Mouse (Mus musculus): ENCODE measurements around the gene Anxa5.

The Anxa5 gene

GRCm38 (mm10) chr3:36488367-36488766 lies 12.7 kb upstream of the Anxa5 start:
- DNase-seq = no peak

GRCm38 (mm10) chr3:36486881-36487280 lies 11.2 kb upstream of the Anxa5 start:
- DNase-seq = no peak

GRCm38 (mm10) chr3:36486176-36486575 lies 10.5 kb upstream of the Anxa5 start:
- no peak for DNase-seq

GRCm38 (mm10) chr3:36484292-36484691 lies 8.6 kb upstream of the Anxa5 start:
- no peak for DNase-seq

- no peak for DNase-seq
Observed at GRCm38 (mm10) chr3:36482940-36483339, 7.2 kb upstream of the Anxa5 start.

- DNase-seq = peak; percentile 31
Observed at GRCm38 (mm10) chr3:36481776-36482193, 6.1 kb upstream of the Anxa5 start.

GRCm38 (mm10) chr3:36480486-36480885 lies 4.8 kb upstream of the Anxa5 start:
- DNase-seq = no peak

GRCm38 (mm10) chr3:36478776-36479175 lies 3.1 kb upstream of the Anxa5 start:
- peak; percentile 72 for DNase-seq

GRCm38 (mm10) chr3:36476261-36477155 lies 814 bp upstream of the Anxa5 start:
- DNase-seq = no peak

- DNase-seq = peak; percentile 75
Observed at GRCm38 (mm10) chr3:36474938-36475483, 683 bp downstream of the Anxa5 start.

- no peak for DNase-seq
Observed at GRCm38 (mm10) chr3:36474421-36474820, 1.3 kb downstream of the Anxa5 start.

GRCm38 (mm10) chr3:36473222-36473621 lies 2.5 kb downstream of the Anxa5 start:
- DNase-seq = no peak

- no peak for DNase-seq
Observed at GRCm38 (mm10) chr3:36471856-36472255, 3.8 kb downstream of the Anxa5 start.

- DNase-seq = no peak
Observed at GRCm38 (mm10) chr3:36468871-36469270, 6.8 kb downstream of the Anxa5 start.

GRCm38 (mm10) chr3:36467632-36468031 lies 8.1 kb downstream of the Anxa5 start:
- peak; percentile 69 for DNase-seq

- DNase-seq = no peak
Observed at GRCm38 (mm10) chr3:36465538-36465937, 10.2 kb downstream of the Anxa5 start.

- no peak for DNase-seq
Observed at GRCm38 (mm10) chr3:36462348-36462747, 13.3 kb downstream of the Anxa5 start.

GRCm38 (mm10) chr3:36461819-36462218 lies 13.9 kb downstream of the Anxa5 start:
- no peak for DNase-seq

- no peak for DNase-seq
Observed at GRCm38 (mm10) chr3:36460717-36461116, 15.0 kb downstream of the Anxa5 start.

GRCm38 (mm10) chr3:36455566-36455965 lies 20.1 kb downstream of the Anxa5 start:
- peak; percentile 72 for DNase-seq

- DNase-seq = no peak
Observed at GRCm38 (mm10) chr3:36455124-36455523, 20.6 kb downstream of the Anxa5 start.

- DNase-seq = no peak
Observed at GRCm38 (mm10) chr3:36452502-36452901, 23.2 kb downstream of the Anxa5 start.

- DNase-seq = peak; percentile 26
Observed at GRCm38 (mm10) chr3:36449292-36450165, 26.2 kb downstream of the Anxa5 start.

Data from right cerebral cortex, adult 18-20 months (tissue).